Mouse (Mus musculus) midbrain, postnatal 0 days (tissue): Measurements from ENCODE around the gene Dock10. TPM values are rescaled to one million over a fixed set of nuclear protein-coding genes. Genes with fewer than 3 reads are reported as not detected.
A peak's percentile ranks its signal among the peaks of the same experiment; 100 is the strongest.

Source experiments
- ATAC-seq: fragments of 200-750 bp; cut with Nextera tagmentation; 2 replicates; pipeline ENCODE4 v1.8.0; 2017; ENCODE audit warnings: moderate number of reproducible peaks, mild to moderate bottlenecking, moderate TSS enrichment, moderate library complexity; ENCODE audit not compliant: low FRiP score
- DNase-seq: peaks from one replicate; pipeline ENCODE4 v3.0.0-alpha.2; 2015; ENCODE audit warnings: low spot score
- H3K27ac ChIP-seq: fragments of 300-500 bp; sonication (generic); 2 replicates; pipeline ENCODE4 v1.5.1; 2014; ENCODE audit warnings: low read depth, mild to moderate bottlenecking, low read length, mixed read lengths
- H3K27me3 ChIP-seq: fragments of 300-500 bp; sonication (generic); 2 replicates; pipeline ENCODE4 v1.6.1; 2014; ENCODE audit warnings: low read length, control low read depth, mixed read lengths; ENCODE audit not compliant: insufficient read depth
- H3K36me3 ChIP-seq: fragments of 300-500 bp; sonication (generic); 2 replicates; pipeline ENCODE4 v1.6.1; 2014; ENCODE audit warnings: low read length, control low read depth, mixed read lengths; ENCODE audit not compliant: insufficient read depth
- H3K4me1 ChIP-seq: fragments of 300-500 bp; sonication (generic); 2 replicates; pipeline ENCODE4 v1.6.1; 2014; ENCODE audit warnings: mild to moderate bottlenecking, control low read depth, antibody characterized with exemption, low read length, mixed read lengths; ENCODE audit not compliant: insufficient read depth
- H3K4me2 ChIP-seq: fragments of 300-500 bp; sonication (generic); 2 replicates; pipeline ENCODE4 v1.6.1; 2014; ENCODE audit warnings: low read depth, mild to moderate bottlenecking, low read length, mixed read lengths; ENCODE audit not compliant: poor library complexity, severe bottlenecking
- H3K4me3 ChIP-seq: fragments of 300-500 bp; sonication (generic); 2 replicates; pipeline ENCODE4 v1.5.1; 2014; ENCODE audit warnings: low read depth, mild to moderate bottlenecking, low read length, moderate library complexity
- H3K9ac ChIP-seq: fragments of 300-500 bp; sonication (generic); replicated peaks from 2 replicates; pipeline ENCODE4 v1.6.1; 2014; ENCODE audit warnings: mild to moderate bottlenecking, low read length, moderate library complexity, mixed read lengths; ENCODE audit not compliant: poor library complexity, severe bottlenecking
- H3K9me3 ChIP-seq: fragments of 300-500 bp; sonication (generic); 2 replicates; pipeline ENCODE4 v1.6.1; 2016; ENCODE audit warnings: low read length, control low read depth
- CTCF ChIP-seq: IDR thresholded peaks from 2 replicates; pipeline ENCODE4 v1.5.1; 2016; ENCODE audit warnings: antibody characterized with exemption, mild to moderate bottlenecking
- WGBS: fragments of 180-500 bp; shearing (Covaris S2); extraction: QIAGEN DNeasy Blood & Tissue Kit; methylation state at CpG from one replicate; pipeline ENCODE4 v1.1.7; 2014; 5-methylcytosine and 5-hydroxymethylcytosine counted together
- polyA plus RNA-seq: library from polyadenylated mRNA; unstranded; fragments of >200 nt; fragmentation: Nextera tagmentation; extraction: Ambion mirVana; gene quantifications from 2 replicates; pipeline ENCODE4 v1.2.1, GENCODE M21; 2015
- total RNA-seq: library from RNA; depleted of rRNA; stranded (reverse); fragments of >200 nt; gene quantifications from 2 replicates; pipeline ENCODE4 v1.2.3, GENCODE M21; 2014

The Dock10 gene
- total and polyA plus RNA-seq, 2 experiments from 2014 or later = 3.0 to 12.8 TPM

DNA sequence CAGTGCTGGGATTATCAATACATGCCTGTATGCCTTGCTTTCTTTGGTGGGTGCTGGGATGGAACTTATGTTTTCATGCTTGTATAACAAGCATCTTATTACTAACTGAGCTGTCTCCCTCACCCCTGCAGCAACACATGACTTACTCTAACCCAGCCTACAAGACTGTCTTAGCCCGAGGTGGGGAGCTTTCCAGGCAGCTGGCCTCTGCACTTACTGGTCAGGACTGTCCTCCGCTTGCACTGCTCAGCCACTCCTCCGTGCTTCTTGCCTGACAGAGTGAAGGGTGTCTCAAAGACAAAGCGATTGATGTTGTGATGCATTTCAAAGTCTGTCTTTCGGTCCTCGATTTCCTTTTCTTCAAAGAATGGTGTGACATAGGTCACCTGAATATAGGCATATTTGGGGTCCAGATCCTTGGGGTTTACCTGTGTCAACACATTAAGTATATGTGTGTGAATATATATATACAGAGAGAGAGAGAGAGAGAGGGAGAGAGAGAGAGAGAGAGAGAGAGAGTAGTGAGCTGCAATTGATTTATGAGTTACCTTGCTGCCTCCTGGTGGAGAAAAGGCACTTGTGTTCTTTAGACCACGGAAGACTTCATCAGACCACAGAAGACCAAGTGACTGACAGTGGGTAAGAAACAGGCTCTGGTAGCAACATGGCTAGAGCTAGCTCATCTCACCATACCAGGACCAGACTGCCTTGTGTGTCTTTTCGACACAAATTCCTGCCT is 245.9 kb downstream of the Dock10 start:
- DNase-seq (peak; percentile 68), ATAC-seq (peak; percentile 70)
- H3K27ac ChIP-seq = no peak overlapping the region
- no peaks in the 10 kb centered on the region for H3K9me3 ChIP-seq
- H3K9ac ChIP-seq = no peak overlapping the region
- H3K4me2 ChIP-seq = no peak overlapping the region
- no peaks in the 10 kb centered on the region for H3K36me3 ChIP-seq
- WGBS = 65% methylated on average over 8 of the region's 8 CpGs
- H3K4me1 ChIP-seq = no peaks in the 10 kb centered on the region
- TF ChIP-seq CTCF = peak; percentile 84
- H3K27me3 ChIP-seq = no peaks in the 10 kb centered on the region
- H3K4me3 ChIP-seq = no peak overlapping the region

DNA sequence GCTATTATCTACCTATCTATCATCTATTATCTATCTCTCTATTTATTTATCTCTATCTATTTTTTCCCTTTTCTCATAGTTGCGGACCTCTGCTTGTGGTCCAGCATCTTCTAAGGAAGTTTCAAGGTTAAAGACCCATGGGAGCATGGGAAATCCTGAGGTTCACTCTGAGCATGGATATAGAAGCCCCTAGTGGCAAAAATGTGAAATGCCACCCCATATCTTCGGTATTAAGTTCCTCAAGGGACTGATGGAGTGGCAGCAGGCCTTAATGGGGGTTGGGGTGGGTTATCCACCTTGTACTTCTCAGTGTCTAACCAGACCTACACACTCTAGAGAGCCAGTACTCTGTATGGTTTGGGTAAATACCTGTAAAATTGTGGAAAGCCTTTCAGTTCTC is 253.6 kb downstream of the Dock10 start:
- Histone ChIP-seq H3K9ac (no peak overlapping the region), H3K4me3 (no peak overlapping the region), H3K27me3 (no peaks in the 10 kb centered on the region), H3K36me3 (no peaks in the 10 kb centered on the region), H3K9me3 (no peaks in the 10 kb centered on the region), H3K4me2 (no peak overlapping the region), H3K4me1 (no peaks in the 10 kb centered on the region), H3K27ac (no peak overlapping the region)
- ATAC-seq (no peak), DNase-seq (peak; percentile 30)
- TF ChIP-seq CTCF = peak; percentile 53
- WGBS = 89% methylated on average over 2 of the region's 2 CpGs

DNA sequence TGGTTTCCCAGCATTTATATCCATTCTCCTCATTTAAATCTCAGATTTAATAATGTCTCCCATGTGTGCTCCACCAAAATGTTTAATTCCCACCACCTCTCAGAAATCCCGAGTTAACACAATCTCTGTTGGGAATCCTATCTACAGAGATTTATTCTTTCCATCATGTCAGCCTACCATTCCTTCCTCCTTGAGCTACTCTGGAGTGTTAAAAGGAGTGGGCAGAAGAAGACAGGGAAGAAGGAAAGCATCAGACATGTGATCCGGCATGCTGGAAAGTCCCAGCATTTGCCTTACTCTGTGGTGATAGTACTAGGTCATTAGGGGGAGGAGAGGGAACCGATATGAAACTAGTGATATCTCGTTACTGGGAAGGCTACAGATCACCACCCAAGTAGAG is 254.2 kb downstream of the Dock10 start:
- WGBS = 94% methylated on average over 4 of the region's 4 CpGs

DNA sequence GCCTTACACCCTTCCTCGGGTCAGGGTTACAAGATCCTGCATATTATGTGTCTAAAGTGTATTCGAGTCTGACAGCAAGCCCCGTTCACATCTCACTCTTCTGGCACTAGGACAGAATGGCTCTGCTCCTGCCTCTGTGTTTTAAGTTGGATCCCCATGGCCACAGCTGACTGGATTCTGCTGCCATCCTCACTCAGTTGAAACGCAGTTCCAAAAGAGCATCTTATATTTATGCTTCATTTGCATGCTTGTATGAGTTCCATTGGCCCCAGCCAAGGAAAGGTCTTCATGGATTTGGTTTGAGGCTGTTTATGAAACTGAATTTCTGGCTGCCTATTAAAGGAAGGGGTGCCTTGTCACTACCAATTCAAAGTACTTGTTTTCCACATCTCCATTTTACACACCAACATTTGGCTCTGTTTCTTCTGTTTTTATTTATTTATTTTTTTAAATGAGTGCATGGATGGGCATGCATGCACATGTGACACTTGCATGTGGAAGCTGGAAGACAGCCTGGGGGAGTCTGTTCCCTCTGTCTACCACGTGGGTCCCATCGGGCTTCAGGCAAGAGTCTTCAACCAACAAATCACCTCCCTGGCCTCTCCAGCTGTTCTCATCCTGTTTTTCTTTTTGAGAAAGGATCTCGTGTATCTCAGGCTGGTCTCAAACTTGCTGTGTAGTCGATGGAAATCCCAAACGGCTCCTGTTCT is 255.7 kb downstream of the Dock10 start:
- no peak for TF ChIP-seq CTCF
- ATAC-seq = no peak
- Histone ChIP-seq H3K4me1 (no peaks in the 10 kb centered on the region), H3K36me3 (no peaks in the 10 kb centered on the region), H3K9me3 (no peaks in the 10 kb centered on the region), H3K9ac (no peak overlapping the region), H3K4me3 (no peak overlapping the region), H3K27me3 (no peaks in the 10 kb centered on the region), H3K27ac (no peak overlapping the region), H3K4me2 (no peak overlapping the region)
- DNase-seq = no peak
- WGBS = 80% methylated on average over 9 of the region's 9 CpGs

More for the DNA sequence above, 254.2 kb downstream of the Dock10 start:
- H3K9ac ChIP-seq = no peak overlapping the region
- no peaks in the 10 kb centered on the region for H3K4me1 ChIP-seq
- H3K36me3 ChIP-seq = no peaks in the 10 kb centered on the region
- H3K9me3 ChIP-seq = no peaks in the 10 kb centered on the region
- ATAC-seq = no peak
- no peak overlapping the region for H3K27ac ChIP-seq
- no peak overlapping the region for H3K4me3 ChIP-seq
- no peak for DNase-seq
- H3K4me2 ChIP-seq = no peak overlapping the region
- H3K27me3 ChIP-seq = no peaks in the 10 kb centered on the region
- no peak for TF ChIP-seq CTCF

DNA sequence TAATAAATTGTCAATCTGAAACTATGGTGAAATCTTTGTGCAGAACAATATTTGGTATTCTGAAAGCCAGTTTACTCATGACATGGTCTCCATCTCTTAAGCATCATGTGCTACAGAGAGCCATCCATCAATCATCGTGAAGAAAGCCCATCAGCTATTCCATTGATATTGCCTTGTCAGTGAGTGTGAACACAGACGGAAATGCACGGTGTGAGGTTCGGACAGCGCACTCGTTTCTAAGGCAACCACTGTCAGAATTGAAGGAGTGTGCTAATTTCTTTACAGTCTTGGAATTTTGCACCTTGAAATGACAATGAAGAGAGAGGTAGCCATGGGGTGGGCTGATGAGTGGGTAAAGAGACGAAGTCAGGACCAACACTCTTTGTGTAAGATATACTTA is 259.1 kb downstream of the Dock10 start:
- no peaks in the 10 kb centered on the region for H3K9me3 ChIP-seq
- 35% methylated on average over 7 of the region's 7 CpGs for WGBS
- peak; percentile 22 for DNase-seq
- H3K36me3 ChIP-seq = no peaks in the 10 kb centered on the region
- H3K4me1 ChIP-seq = no peaks in the 10 kb centered on the region
- no peak overlapping the region for H3K27ac ChIP-seq
- H3K27me3 ChIP-seq = no peaks in the 10 kb centered on the region
- no peak for TF ChIP-seq CTCF
- H3K4me3 ChIP-seq = no peak overlapping the region
- H3K9ac ChIP-seq = no peak overlapping the region
- no peak overlapping the region for H3K4me2 ChIP-seq
- peak; percentile 52 for ATAC-seq

DNA sequence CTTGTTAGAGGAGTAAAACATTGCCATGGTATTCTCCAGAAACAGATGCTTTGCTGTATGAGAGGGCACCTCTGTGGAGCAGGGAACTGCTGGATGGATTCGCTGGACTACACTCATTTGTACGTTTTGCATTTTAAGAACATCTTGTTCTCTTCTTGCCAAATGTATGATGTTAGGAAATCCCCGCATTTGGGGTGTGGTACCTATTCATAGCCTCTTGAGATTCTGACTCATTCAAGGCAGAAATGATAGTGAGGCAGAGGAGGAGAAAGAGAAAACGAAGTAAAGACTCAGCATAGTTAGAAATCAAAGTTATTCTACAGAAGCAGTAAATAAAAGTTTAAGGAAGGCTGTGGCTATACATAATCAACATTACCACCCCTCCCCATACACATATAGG is 262.0 kb downstream of the Dock10 start:
- no peak for TF ChIP-seq CTCF
- H3K4me3 ChIP-seq = no peak overlapping the region
- H3K4me2 ChIP-seq = no peak overlapping the region
- no peaks in the 10 kb centered on the region for H3K27me3 ChIP-seq
- no peaks in the 10 kb centered on the region for H3K36me3 ChIP-seq
- no peak for ATAC-seq
- H3K27ac ChIP-seq = no peak overlapping the region
- no peaks in the 10 kb centered on the region for H3K9me3 ChIP-seq
- WGBS = 87% methylated on average over 4 of the region's 4 CpGs
- no peak overlapping the region for H3K9ac ChIP-seq
- no peak for DNase-seq
- no peaks in the 10 kb centered on the region for H3K4me1 ChIP-seq
